Mouse (Mus musculus) liver, postnatal 0 days (tissue): ENCODE results near the gene Acad12. TPM values are rescaled to one million over a fixed set of nuclear protein-coding genes. Genes with fewer than 3 reads are reported as not detected.
"Not testable (repeated sequence)": the region's sequence is repeated elsewhere in the genome, so short reads cannot be mapped to it uniquely, and the experiment has no call there.

Experiments used
- ATAC-seq: fragments of 200-750 bp; cut with Nextera tagmentation; 2 replicates; pipeline ENCODE4 v1.8.0; 2017; ENCODE audit warnings: mild to moderate bottlenecking, moderate library complexity
- DNase-seq: peaks from one replicate; pipeline ENCODE4 v3.0.0-alpha.2; 2016
- H3K27ac ChIP-seq: fragments of 300-500 bp; sonication (generic); 2 replicates; pipeline ENCODE4 v1.5.1; 2014; ENCODE audit warnings: antibody characterized with exemption, moderate library complexity, mild to moderate bottlenecking, low read depth
- H3K27me3 ChIP-seq: fragments of 300-500 bp; sonication (generic); 2 replicates; pipeline ENCODE4 v1.6.1; 2014; ENCODE audit warnings: low read length, control low read depth, mixed read lengths; ENCODE audit not compliant: insufficient read depth
- H3K36me3 ChIP-seq: fragments of 300-500 bp; sonication (generic); replicated peaks from 2 replicates; pipeline ENCODE4 v1.6.1; 2014; ENCODE audit warnings: mild to moderate bottlenecking, control low read depth, low read length, moderate library complexity, mixed read lengths; ENCODE audit not compliant: insufficient read depth
- H3K4me1 ChIP-seq: fragments of 300-500 bp; sonication (generic); 2 replicates; pipeline ENCODE4 v1.6.1; 2014; ENCODE audit warnings: antibody characterized with exemption, mild to moderate bottlenecking, control low read depth; ENCODE audit not compliant: insufficient read depth
- H3K4me2 ChIP-seq: fragments of 300-500 bp; sonication (generic); 2 replicates; pipeline ENCODE4 v1.6.1; 2014; ENCODE audit warnings: low read depth, mild to moderate bottlenecking, low read length, moderate library complexity, mixed read lengths
- H3K4me3 ChIP-seq: fragments of 300-500 bp; sonication (generic); 2 replicates; pipeline ENCODE4 v1.5.1; 2014; ENCODE audit warnings: low read depth, low read length
- H3K9ac ChIP-seq: fragments of 300-500 bp; sonication (generic); replicated peaks from 2 replicates; pipeline ENCODE4 v1.6.1; 2014; ENCODE audit warnings: mild to moderate bottlenecking, moderate library complexity
- H3K9me3 ChIP-seq: fragments of 300-500 bp; sonication (generic); 2 replicates; pipeline ENCODE4 v1.6.1; 2016; ENCODE audit warnings: mild to moderate bottlenecking, control low read depth, low read length, mixed read lengths
- CTCF ChIP-seq: sonication (generic); IDR thresholded peaks from 2 replicates; pipeline ENCODE4 v1.5.1; 2016; ENCODE audit warnings: antibody characterized with exemption, low read depth
- EP300 ChIP-seq: IDR thresholded peaks from 2 replicates; pipeline ENCODE4 v1.6.1; 2016; ENCODE audit warnings: antibody characterized with exemption, low read depth, mild to moderate bottlenecking
- WGBS: fragments of 180-500 bp; shearing (Covaris S2); extraction: QIAGEN DNeasy Blood & Tissue Kit; methylation state at CpG from one replicate; pipeline ENCODE4 v1.1.7; 2014; ENCODE audit not compliant: insufficient replicate concordance; 5-methylcytosine and 5-hydroxymethylcytosine counted together
- polyA plus RNA-seq: library from polyadenylated mRNA; unstranded; fragments of >200 nt; fragmentation: Nextera tagmentation; extraction: Ambion mirVana; gene quantifications from 2 replicates; pipeline ENCODE4 v1.2.1, GENCODE M21; 2015

The Acad12 gene
- polyA plus RNA-seq, 1 experiment from 2014 or later = 1.6 TPM

GRCm38 (mm10) chr5:121661494-121661893 lies 42.8 kb upstream of the Acad12 start:
- no peak for ATAC-seq
- H3K9me3 ChIP-seq = no peaks in the 10 kb centered on the region
- H3K4me1 ChIP-seq = peaks cover 18% of the 10 kb centered on the region
- peak overlapping the region; percentile 94 for H3K4me3 ChIP-seq
- DNase-seq = no peak
- H3K4me2 ChIP-seq = peak overlapping the region; percentile 96
- no peaks in the 10 kb centered on the region for H3K27me3 ChIP-seq
- WGBS = 90% methylated on average over 5 of the region's 5 CpGs
- H3K27ac ChIP-seq = peak overlapping the region; percentile 90
- peak overlapping the region; percentile 93 for H3K9ac ChIP-seq
- peaks cover 28% of the 10 kb centered on the region for H3K36me3 ChIP-seq
- no peak for TF ChIP-seq CTCF
- TF ChIP-seq EP300 = no peak

- ATAC-seq = peak; percentile 5; the same call in 1 of the 2 replicates
- Histone ChIP-seq H3K4me2 (peak overlapping the region; percentile 96), H3K9ac (peak overlapping the region; percentile 93), H3K27me3 (no peaks in the 10 kb centered on the region), H3K4me1 (peaks cover 18% of the 10 kb centered on the region), H3K4me3 (peak overlapping the region; percentile 94), H3K9me3 (no peaks in the 10 kb centered on the region), H3K36me3 (peaks cover 23% of the 10 kb centered on the region), H3K27ac (peak overlapping the region; percentile 90)
- 0% methylated on average over 21 of the region's 26 CpGs for WGBS
- no peak for DNase-seq
- TF ChIP-seq CTCF (no peak), EP300 (no peak)
Observed at GRCm38 (mm10) chr5:121660897-121661254, 42.1 kb upstream of the Acad12 start.

- peak within 1 kb of the TSS; percentile 90 for H3K27ac ChIP-seq
- peaks cover 23% of the 10 kb centered on the region for H3K36me3 ChIP-seq
- peaks cover 18% of the 10 kb centered on the region for H3K4me1 ChIP-seq
- H3K4me2 ChIP-seq = peak within 1 kb of the TSS; percentile 96
- no peaks in the 10 kb centered on the region for H3K27me3 ChIP-seq
- H3K4me3 ChIP-seq = peak within 1 kb of the TSS; percentile 94
- H3K9me3 ChIP-seq = no peaks in the 10 kb centered on the region
- DNase-seq = peak; percentile 95
- under 1% methylated on average over 70 of the region's 85 CpGs for WGBS
- peak; percentile 82 for ATAC-seq
- TF ChIP-seq CTCF = no peak
- no peak for TF ChIP-seq EP300
- H3K9ac ChIP-seq = peak within 1 kb of the TSS; percentile 93
Observed at GRCm38 (mm10) chr5:121660059-121660896, 41.5 kb upstream of the Acad12 start, which contains the start of the genes Acad10 and Brap. TSS of gene Acad10 (minus strand) at chr5:121660514. TSS of gene Brap (plus strand) at chr5:121660563.

- not testable (repeated sequence) for H3K4me2 ChIP-seq, H3K9ac ChIP-seq, H3K9me3 ChIP-seq, H3K4me3 ChIP-seq, H3K27me3 ChIP-seq, H3K27ac ChIP-seq, DNase-seq, H3K36me3 ChIP-seq, ATAC-seq
- WGBS = 83% methylated on average over 6 of the region's 6 CpGs
- H3K4me1 ChIP-seq = peaks cover 18% of the 10 kb centered on the region
Observed at GRCm38 (mm10) chr5:121657656-121658055, 38.9 kb upstream of the Acad12 start.

GRCm38 (mm10) chr5:121656866-121657265 lies 38.1 kb upstream of the Acad12 start:
- not testable (repeated sequence) for H3K27me3 ChIP-seq, H3K9me3 ChIP-seq, DNase-seq, H3K36me3 ChIP-seq, H3K27ac ChIP-seq, H3K4me3 ChIP-seq, H3K9ac ChIP-seq, ATAC-seq, H3K4me2 ChIP-seq
- 53% methylated on average over 6 of the region's 6 CpGs for WGBS
- H3K4me1 ChIP-seq = peaks cover 11% of the 10 kb centered on the region

GRCm38 (mm10) chr5:121654526-121654925 lies 35.8 kb upstream of the Acad12 start:
- no peak overlapping the region for H3K9ac ChIP-seq
- H3K4me2 ChIP-seq = no peak overlapping the region
- no peaks in the 10 kb centered on the region for H3K36me3 ChIP-seq
- no peaks in the 10 kb centered on the region for H3K9me3 ChIP-seq
- H3K27ac ChIP-seq = no peak overlapping the region
- no peak for TF ChIP-seq EP300
- TF ChIP-seq CTCF = no peak
- DNase-seq (no peak), ATAC-seq (no peak)
- peaks cover 2% of the 10 kb centered on the region for H3K4me1 ChIP-seq
- 81% methylated on average over 4 of the region's 4 CpGs for WGBS
- H3K27me3 ChIP-seq = no peaks in the 10 kb centered on the region
- H3K4me3 ChIP-seq = no peak overlapping the region
